Mouse (Mus musculus): ENCODE measurements around the gene Rsph6a.

Gene Rsph6a

DNA sequence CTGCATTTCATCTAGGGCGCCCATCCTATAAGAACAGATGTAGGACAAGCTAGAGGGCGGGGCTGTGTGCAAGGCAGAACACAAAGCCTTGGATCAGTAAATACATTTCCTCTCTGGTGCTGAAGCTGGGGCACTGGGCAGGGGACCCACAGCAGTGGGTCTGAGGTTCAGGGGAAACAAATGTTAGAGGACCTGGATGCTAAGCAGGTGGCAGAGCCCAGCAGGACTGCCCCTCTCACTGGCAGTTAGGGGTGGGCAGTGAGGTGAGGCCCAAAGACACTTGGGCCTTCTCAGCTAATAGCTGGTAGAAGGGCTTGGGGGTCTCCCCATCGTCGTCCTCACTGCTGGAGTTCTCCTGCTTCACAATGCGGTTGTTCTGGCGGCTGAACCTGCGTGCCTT, 44.3 kb downstream of the Rsph6a start:
- DNase-seq (ENCODE audit: extremely low spot score), result no peak

DNA sequence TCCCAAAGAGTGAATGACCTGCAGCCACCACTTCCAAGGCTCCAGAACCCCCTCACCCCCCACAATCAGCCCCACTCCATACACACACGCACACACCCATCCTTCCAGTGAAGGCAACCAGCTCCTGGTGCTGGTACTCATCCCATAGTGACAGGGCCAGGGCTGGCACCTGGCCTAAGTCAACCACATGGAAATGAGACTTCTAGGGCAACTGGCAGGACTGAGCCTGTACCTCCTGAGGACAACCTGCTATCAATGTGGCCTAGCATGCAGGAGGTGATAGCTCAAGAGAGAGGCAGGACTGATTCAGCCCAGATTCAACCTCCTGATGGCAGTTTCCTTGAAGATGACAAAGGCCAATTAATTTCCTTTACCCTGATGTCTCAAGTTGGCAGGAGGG, 45.8 kb downstream of the Rsph6a start:
- no peak for DNase-seq (ENCODE audit: extremely low spot score)

DNA sequence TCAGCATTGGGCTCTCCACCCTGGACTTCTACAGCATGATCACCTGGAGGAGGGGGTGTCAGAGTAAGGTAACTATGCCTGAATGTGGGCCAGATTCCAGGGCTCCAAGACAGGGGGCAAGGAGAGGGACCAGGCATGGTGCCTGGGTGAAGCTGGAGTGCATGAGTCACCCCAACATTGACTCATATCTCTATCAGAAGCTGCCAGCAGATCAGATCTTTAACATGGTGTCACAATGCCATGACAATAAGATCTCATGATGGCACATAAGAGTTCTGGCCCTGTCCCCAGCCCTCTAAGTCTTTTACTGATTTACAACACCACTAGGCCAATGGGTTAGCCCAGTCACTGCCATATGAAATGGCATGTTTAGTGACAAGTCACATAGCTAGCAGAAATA, 49.3 kb downstream of the Rsph6a start:
- no peak for DNase-seq (ENCODE audit: extremely low spot score)

DNA sequence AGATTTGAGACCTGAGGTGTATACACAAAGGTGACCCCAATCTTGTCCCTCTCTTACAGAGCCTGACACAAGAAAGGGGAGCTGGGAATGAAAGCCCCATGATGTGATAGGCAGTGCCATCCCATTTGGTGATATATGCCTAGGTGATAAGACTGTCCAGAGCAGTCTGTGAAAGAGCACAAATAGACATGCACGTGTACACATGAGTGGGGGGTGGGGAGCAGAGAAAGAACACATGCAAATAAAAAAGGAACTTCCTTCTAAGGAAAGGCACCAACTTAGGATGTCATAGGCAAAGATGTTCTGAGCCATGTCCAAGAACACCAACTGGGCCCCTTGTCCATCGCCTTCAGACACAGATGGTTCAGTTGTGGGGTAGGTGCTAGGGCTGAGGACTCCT, 50.0 kb downstream of the Rsph6a start:
- no peak for DNase-seq (ENCODE audit: extremely low spot score)

DNA sequence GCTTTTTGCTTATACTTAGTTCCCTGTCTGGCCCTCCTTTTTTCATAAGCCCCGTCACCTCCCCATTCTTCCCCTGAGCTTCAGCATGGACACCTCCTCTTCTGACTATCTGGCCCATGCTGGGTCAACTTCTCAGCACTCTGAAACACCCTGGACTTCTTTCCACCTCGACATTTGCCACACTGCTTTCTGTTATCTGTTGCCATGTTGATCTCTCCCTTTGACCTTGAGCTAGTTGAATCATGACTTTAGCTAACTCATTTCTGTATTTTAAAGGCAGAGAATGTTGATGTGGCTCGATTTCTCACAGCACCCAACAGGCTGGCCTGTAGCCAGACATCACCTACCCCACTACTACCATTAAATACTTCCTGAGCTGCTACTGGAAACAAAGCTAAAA, 52.9 kb downstream of the Rsph6a start:
- DNase-seq (ENCODE audit: extremely low spot score), result no peak

DNA sequence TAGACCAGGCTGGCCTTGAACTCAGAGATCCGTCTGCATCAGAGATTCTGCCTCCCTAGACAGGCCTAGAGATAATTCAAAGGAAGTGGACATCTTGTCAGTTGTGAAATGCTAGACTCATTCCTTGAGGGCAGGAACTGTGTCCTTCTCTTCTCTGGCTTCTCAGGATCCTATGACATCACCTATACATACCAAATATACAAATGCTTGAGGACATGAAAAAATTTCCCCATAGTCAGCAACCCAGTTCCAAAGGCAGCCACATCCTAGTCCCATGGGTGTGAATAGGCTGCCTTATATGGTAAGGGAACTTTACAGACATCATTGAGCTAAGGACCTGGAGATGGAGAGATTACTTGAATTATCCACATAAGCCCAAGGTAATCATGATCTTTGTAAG, 55.1 kb downstream of the Rsph6a start:
- no peak for DNase-seq (ENCODE audit: extremely low spot score)

DNA sequence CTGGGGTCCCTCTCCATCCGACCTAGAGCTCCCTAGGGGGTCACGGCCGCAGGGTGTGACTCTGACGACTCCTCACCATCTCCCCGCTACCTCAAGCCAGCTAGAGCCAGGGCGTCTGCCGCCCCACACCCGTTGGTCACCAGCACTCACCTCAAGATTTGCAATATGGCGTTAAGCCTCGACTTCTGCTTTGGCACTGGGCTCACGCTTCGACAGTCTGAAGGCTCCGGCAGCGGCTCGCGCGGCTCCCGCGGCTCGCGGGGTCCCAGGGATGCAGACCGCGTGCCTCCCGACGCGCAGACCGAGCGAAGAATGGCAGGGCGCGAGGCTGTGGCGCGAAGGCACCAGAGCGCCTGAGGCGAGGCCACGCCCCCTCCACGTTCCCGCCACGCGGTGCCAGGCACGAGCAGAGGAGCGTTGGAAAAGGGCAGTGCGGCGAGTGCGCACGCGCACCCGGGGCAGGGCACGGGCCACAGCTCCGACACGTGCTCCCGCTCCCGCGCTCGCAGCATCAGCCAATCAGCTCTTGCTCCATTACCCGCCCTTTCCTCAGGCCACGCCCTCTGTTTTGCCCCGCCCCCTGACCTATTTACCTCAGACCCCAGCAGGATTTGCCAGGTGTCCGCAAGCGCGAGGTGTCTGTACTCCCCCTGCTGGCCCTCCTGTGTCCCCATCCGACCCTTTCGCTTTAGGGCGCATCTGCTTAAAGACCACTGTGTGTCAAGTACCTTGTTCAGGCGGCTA, 63.7 kb downstream of the Rsph6a start, which contains the start of gene Gm4969:
Gene Gm4969 (minus strand): TSS at position 341 of the 744 bp plus-strand sequence.
- DNase-seq (ENCODE audit: extremely low spot score), result peak; percentile 75

DNA sequence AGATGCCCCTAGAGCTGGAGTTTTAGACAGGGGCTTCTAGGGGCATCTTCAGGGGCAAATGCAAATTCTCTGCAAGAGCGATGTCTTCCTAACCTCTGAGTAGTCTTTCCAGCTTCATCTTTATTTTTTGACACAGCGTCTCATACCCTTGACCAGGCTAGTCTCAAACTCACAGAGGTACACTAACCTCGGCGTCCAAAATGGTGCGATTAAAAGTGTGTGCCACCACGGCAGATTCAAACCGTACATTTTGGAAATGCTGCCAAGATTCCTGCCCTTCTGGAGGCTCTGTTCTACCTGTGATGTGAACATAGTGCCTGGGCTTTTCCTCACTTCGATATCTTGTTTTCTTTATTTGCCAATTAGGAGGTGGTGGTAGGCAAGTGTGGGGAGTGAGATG, 64.6 kb downstream of the Rsph6a start:
- no peak for DNase-seq (ENCODE audit: extremely low spot score)

DNA sequence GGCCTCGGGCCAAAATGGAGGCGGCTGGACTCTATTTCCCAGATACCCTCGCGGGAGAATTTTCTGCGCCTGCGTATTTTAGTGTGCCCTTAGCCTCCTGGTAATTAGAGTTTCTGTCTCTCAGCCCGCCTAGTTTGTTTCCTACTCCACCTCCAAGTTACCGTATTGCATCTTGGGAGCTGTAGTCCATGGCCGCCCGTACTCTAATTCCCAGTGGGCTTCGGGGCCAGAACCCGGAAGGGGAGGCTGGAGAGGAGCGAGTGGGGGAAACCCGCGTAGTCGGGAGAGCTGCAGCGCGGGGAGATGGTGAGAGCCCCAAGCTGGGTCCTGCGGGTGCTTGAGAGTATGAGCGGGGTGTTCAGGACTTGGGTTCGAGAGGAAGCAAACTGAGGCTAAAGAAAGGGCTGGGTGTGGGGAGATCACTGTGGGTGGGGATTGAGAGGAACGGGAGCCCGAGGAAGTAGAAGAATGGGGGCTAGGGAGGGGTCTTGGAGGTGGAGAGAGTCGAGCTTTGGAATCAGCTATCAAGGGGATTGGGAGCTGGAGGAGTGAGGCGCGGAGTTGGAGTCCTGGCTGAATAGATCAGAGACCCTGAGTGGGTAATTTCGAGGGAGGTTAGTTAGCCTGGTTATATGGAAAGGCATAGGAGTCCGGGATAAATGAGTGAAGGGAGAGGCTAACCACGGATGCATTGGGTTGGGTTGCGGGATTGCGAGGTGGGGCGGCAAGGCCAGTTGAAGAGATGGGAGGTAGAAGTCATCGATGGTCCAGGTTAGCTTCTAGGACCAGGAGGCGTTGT, 65.3 kb downstream of the Rsph6a start, which contains the start of gene Fbxo46:
Gene Fbxo46 (plus strand): TSS at position 229 of the 799 bp plus-strand sequence.
- peak; percentile 93 for DNase-seq (ENCODE audit: extremely low spot score)

DNA sequence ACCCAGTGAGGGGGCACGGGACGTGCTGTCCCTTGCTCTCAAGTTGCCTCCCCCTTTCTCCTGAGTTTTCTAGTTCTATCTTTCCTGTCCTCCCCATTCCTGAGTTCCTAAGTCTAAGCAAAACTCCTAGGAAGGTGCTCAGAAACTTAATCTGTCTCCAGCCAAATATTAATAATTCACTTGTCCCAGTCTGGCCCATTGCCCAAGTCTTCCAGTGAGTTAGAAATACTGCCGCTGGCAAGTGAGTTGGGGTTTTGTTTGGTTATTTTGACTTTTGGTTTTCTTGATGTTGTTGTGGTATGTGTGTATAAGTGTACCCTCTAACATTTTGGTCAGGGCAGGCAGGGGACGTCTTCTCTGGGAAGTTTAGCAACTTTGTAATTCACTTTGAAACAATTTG, 67.2 kb downstream of the Rsph6a start:
- no peak for DNase-seq (ENCODE audit: extremely low spot score)

All from embryo, embryonic 9.5 days (tissue).